In the genomic region with DNA sequence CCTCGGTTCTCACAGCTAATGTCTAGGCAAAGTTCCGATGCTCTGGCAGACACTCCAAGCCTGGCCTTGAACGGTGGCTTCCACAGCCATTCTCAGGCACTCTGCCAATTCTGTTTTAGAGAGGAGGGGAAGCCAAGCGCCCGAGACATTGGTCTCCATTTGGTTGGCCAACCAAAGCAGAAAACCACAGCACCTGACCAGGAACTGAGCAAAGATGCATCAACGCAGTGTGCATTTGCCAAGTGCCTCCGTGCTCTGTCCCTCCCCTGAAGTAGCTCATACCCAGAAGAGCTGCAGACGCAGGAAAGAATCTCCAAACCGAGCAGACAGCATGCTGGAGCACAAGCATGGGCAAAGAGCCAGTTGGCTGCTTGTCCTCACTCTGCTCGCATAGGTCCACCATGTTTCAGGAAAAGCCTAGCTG, we compare ENCODE assay signal across 9 mouse cellular contexts. TPM values are rescaled to one million over a fixed set of nuclear protein-coding genes. Genes with fewer than 3 reads are reported as not detected.
DNase-seq lines count a peak whose midpoint lies in the region; ATAC-seq lines count a peak whose summit lies in the region.
"Had no signal": no experiment of that assay in that cellular context is flagged by ENCODE, and none has a peak within 500 bp of the region (broad histone marks: within the 10 kb centered on the region; RNA-seq: fewer than 3 reads in every experiment).

No protein-coding gene starts in this region.

- WGBS in heart, embryonic 12.5 days, result 63% methylated on average over 10 of the region's 10 CpGs
- 51% methylated on average over 10 of the region's 10 CpGs for WGBS in heart, embryonic 13.5 days
- WGBS in midbrain, embryonic 11.5 days, result 87% methylated on average over 10 of the region's 10 CpGs

- DNase-seq in heart, adult 8-10 months (ENCODE audit: low spot score), result peak; percentile 16
- peak; percentile 31 for DNase-seq in urinary bladder, postnatal 14 days (ENCODE audit: low spot score)
- no peak for DNase-seq in urinary bladder, postnatal 36 days (ENCODE audit: low spot score in 2 of 2)
- DNase-seq in midbrain, embryonic 11.5 days (ENCODE audit: low spot score, missing footprints), result no peak
- DNase-seq in left cerebral cortex, postnatal 36 days (ENCODE audit: low spot score in 2 of 2), result no peak

- no peaks in the 10 kb centered on the region for H3K36me3 ChIP-seq in heart, embryonic 12.5 days
- H3K36me3 ChIP-seq in heart, embryonic 13.5 days, result no peaks in the 10 kb centered on the region
- no peaks in the 10 kb centered on the region for H3K36me3 ChIP-seq in midbrain, embryonic 11.5 days (ENCODE audit: control insufficient read depth, insufficient read depth, low read length)

- H3K27me3 ChIP-seq in heart, embryonic 12.5 days (replicated peaks), result peaks cover 28% of the 10 kb centered on the region
- H3K27me3 ChIP-seq in heart, embryonic 13.5 days (replicated peaks), result peaks cover 27% of the 10 kb centered on the region
- peaks cover 20% of the 10 kb centered on the region for H3K27me3 ChIP-seq in midbrain, embryonic 11.5 days (ENCODE audit: control insufficient read depth, insufficient read depth, low read length)

- H3K4me2 ChIP-seq in heart, embryonic 12.5 days, result no peak overlapping the region
- peak overlapping the region; percentile 35; the same call in 1 of the 2 replicates for H3K4me2 ChIP-seq in heart, embryonic 13.5 days
- no peak overlapping the region for H3K4me2 ChIP-seq in midbrain, embryonic 11.5 days

- H3K4me1 ChIP-seq in heart, embryonic 12.5 days (replicated peaks), result peaks cover 17% of the 10 kb centered on the region
- peaks cover 28% of the 10 kb centered on the region for H3K4me1 ChIP-seq in heart, embryonic 13.5 days
- peaks cover 8% of the 10 kb centered on the region for H3K4me1 ChIP-seq in midbrain, embryonic 11.5 days (ENCODE audit: control insufficient read depth, insufficient read depth, low read length)

- H3K27ac ChIP-seq in heart, embryonic 12.5 days (ENCODE audit: poor library complexity, severe bottlenecking), result no peak overlapping the region
- no peak overlapping the region for H3K27ac ChIP-seq in heart, embryonic 13.5 days (replicated peaks)
- no peak overlapping the region for H3K27ac ChIP-seq in midbrain, embryonic 11.5 days (ENCODE audit: low read depth, low read length)

- no peak overlapping the region for H3K9ac ChIP-seq in heart, embryonic 12.5 days
- no peak overlapping the region for H3K9ac ChIP-seq in heart, embryonic 13.5 days
- H3K9ac ChIP-seq in midbrain, embryonic 11.5 days (ENCODE audit: low read length), result no peak overlapping the region

- H3K4me3 ChIP-seq in heart, embryonic 12.5 days, result no peak overlapping the region
- H3K4me3 ChIP-seq in heart, embryonic 13.5 days, result no peak overlapping the region
- H3K4me3 ChIP-seq in midbrain, embryonic 11.5 days (ENCODE audit: low read depth, low read length), result no peak overlapping the region

- no peaks in the 10 kb centered on the region for H3K9me3 ChIP-seq in heart, embryonic 12.5 days (replicated peaks)
- no peaks in the 10 kb centered on the region for H3K9me3 ChIP-seq in heart, embryonic 13.5 days
- no peaks in the 10 kb centered on the region for H3K9me3 ChIP-seq in midbrain, embryonic 11.5 days (ENCODE audit: control insufficient read depth, low read length)
- H3K9me3 ChIP-seq: G1E had no signal

- no peak for ATAC-seq in heart, embryonic 12.5 days (ENCODE audit: insufficient number of reproducible peaks, low FRiP score)
- ATAC-seq in heart, embryonic 13.5 days (ENCODE audit: extremely low read depth, insufficient number of reproducible peaks, low FRiP score, low TSS enrichment), result no peak
- ATAC-seq in megakaryocyte, adult 5-6 weeks (ENCODE audit: poor library complexity, severe bottlenecking), result peak; percentile 21; the same call in 1 of the 2 replicates
- no peak for ATAC-seq in midbrain, embryonic 11.5 days (ENCODE audit: low FRiP score)

- intact Hi-C loops in left cerebral cortex, postnatal 36 days (cut with DNase I), result no loop called here

RNA-seq across cellular contexts. Expression of a gene that starts 4.6 kb away (rescaled TPM):
- under 1 TPM in 2 of 4 experiments, not detected in 2; 0.09 to 0.20 TPM for total RNA-seq in heart, adult 8-10 months (2022)
- 0.50 and 0.70 TPM in 2 replicates for polyA plus RNA-seq in heart, embryonic 12.5 days (2016; fragmentation: Nextera tagmentation; extraction: Ambion mirVana)
- 0.57 and 0.78 TPM in 2 replicates for polyA plus RNA-seq in heart, embryonic 13.5 days (2015; fragmentation: Nextera tagmentation; extraction: Ambion mirVana)
- total RNA-seq in megakaryocyte, adult 5-6 weeks (2015), result not detected in 2 replicates
- not detected in 2 replicates for total RNA-seq in megakaryocyte, adult 5-6 weeks (2017)
- 1.1 and 1.4 TPM in 2 replicates for polyA plus RNA-seq in midbrain, embryonic 11.5 days (2014; fragmentation: Nextera tagmentation; extraction: Ambion mirVana)
- 1 to 10 TPM; 2.1 to 2.8 TPM for total RNA-seq in left cerebral cortex, postnatal 36 days (2021)
- polyA plus RNA-seq: G1E had no signal

RNA-seq across cellular contexts. Expression of a gene that starts 43.7 kb away (rescaled TPM):
- total RNA-seq in heart, adult 8-10 months (2022), result 10 to 100 TPM; 16.3 to 23.0 (median 21.1) TPM
- polyA plus RNA-seq in heart, embryonic 12.5 days (2016; fragmentation: Nextera tagmentation; extraction: Ambion mirVana), result 155 and 173 TPM in 2 replicates
- 165 and 195 TPM in 2 replicates for polyA plus RNA-seq in heart, embryonic 13.5 days (2015; fragmentation: Nextera tagmentation; extraction: Ambion mirVana)
- total RNA-seq in megakaryocyte, adult 5-6 weeks (2015), result 33.8 and 57.1 TPM in 2 replicates
- 25.1 and 30.3 TPM in 2 replicates for total RNA-seq in megakaryocyte, adult 5-6 weeks (2017)
- polyA plus RNA-seq in midbrain, embryonic 11.5 days (2014; fragmentation: Nextera tagmentation; extraction: Ambion mirVana), result 361 and 378 TPM in 2 replicates
- 10 to 100 TPM; 35.8 to 37.8 TPM for total RNA-seq in left cerebral cortex, postnatal 36 days (2021)

RNA-seq across cellular contexts. Expression of a gene that starts 44.1 kb away (rescaled TPM):
- 10 to 100 TPM; 13.7 to 17.9 (median 14.7) TPM for total RNA-seq in heart, adult 8-10 months (2022)
- 22.3 and 24.1 TPM in 2 replicates for polyA plus RNA-seq in heart, embryonic 12.5 days (2016; fragmentation: Nextera tagmentation; extraction: Ambion mirVana)
- 15.9 and 17.2 TPM in 2 replicates for polyA plus RNA-seq in heart, embryonic 13.5 days (2015; fragmentation: Nextera tagmentation; extraction: Ambion mirVana)
- total RNA-seq in megakaryocyte, adult 5-6 weeks (2015), result 24.3 and 24.5 TPM in 2 replicates
- 12.3 and 14.5 TPM in 2 replicates for total RNA-seq in megakaryocyte, adult 5-6 weeks (2017)
- polyA plus RNA-seq in midbrain, embryonic 11.5 days (2014; fragmentation: Nextera tagmentation; extraction: Ambion mirVana), result 29.8 and 30.4 TPM in 2 replicates
- total RNA-seq in left cerebral cortex, postnatal 36 days (2021), result 10 to 100 TPM; 36.7 to 37.6 TPM

Comparison
In these comparisons a context has a peak if more than half of its experiments do, and no peak if none do; other contexts are left out.
1. DNase-seq: peak in heart, adult 8-10 months (single experiment) and urinary bladder, postnatal 14 days (single experiment); none in urinary bladder, postnatal 36 days (0 of 2), midbrain, embryonic 11.5 days (single experiment) and left cerebral cortex, postnatal 36 days (0 of 2).